Mouse (Mus musculus) olfactory bulb, adult 2 months (tissue): ENCODE results near the gene Ascl4. TPM values are rescaled to one million over a fixed set of nuclear protein-coding genes. Genes with fewer than 3 reads are reported as not detected.

ENCODE experiments used
- H3K27ac ChIP-seq: fragments of 200-500 bp; 2 replicates; pipeline ENCODE4 v1.5.1; 2012; ENCODE audit warnings: low read depth, low read length; ENCODE audit not compliant: insufficient read depth
- H3K4me1 ChIP-seq: fragments of 200-500 bp; 2 replicates; pipeline ENCODE4 v1.6.1; 2012; ENCODE audit warnings: low read length; ENCODE audit not compliant: control insufficient read depth, insufficient read depth
- H3K4me3 ChIP-seq: fragments of 200-500 bp; 2 replicates; pipeline ENCODE4 v1.5.1; 2012; ENCODE audit warnings: mild to moderate bottlenecking, low read depth, low read length, moderate library complexity; ENCODE audit not compliant: insufficient read depth
- CTCF ChIP-seq: fragments of 200-500 bp; IDR thresholded peaks from 2 replicates; pipeline ENCODE4 v1.5.1; 2012; ENCODE audit warnings: low read depth, mild to moderate bottlenecking, low read length, moderate library complexity; ENCODE audit not compliant: insufficient read depth
- POLR2A ChIP-seq: fragments of 200-500 bp; IDR thresholded peaks from 2 replicates; pipeline ENCODE4 v1.6.1; 2012; ENCODE audit warnings: mild to moderate bottlenecking, low read depth, low read length, moderate library complexity; ENCODE audit not compliant: insufficient read depth
- WGBS: fragments of 180-500 bp; shearing (Covaris S2); methylation state at CpG from one replicate; pipeline ENCODE4 v1.1.7; 2018; 5-methylcytosine and 5-hydroxymethylcytosine counted together
- polyA plus RNA-seq: library from polyadenylated mRNA; stranded (reverse); fragments of >200 nt; gene quantifications from 2 replicates; pipeline ENCODE4 v1.2.4, GENCODE M21; 2012; ENCODE audit warnings: low replicate concordance; ENCODE audit not compliant: missing spikeins, insufficient read depth, insufficient read length

Gene Ascl4
- polyA plus RNA-seq, 1 experiment = not detected

- no peak overlapping the region for H3K27ac ChIP-seq
- TF ChIP-seq CTCF = no peak
- no peak for TF ChIP-seq POLR2A
- H3K4me3 ChIP-seq = no peak overlapping the region
- no peaks in the 10 kb centered on the region for H3K4me1 ChIP-seq
- 14% methylated on average over 7 of the region's 7 CpGs for WGBS
Measured at GRCm38 (mm10) chr10:85968157-85968634, 40.7 kb downstream of the Ascl4 start.

- no peak overlapping the region for H3K4me3 ChIP-seq
- H3K27ac ChIP-seq = no peak overlapping the region
- 51% methylated on average over 2 of the region's 2 CpGs for whole genome bisulfite sequencing
- no peaks in the 10 kb centered on the region for H3K4me1 ChIP-seq
- TF ChIP-seq CTCF = no peak
- TF ChIP-seq POLR2A = no peak
Measured at GRCm38 (mm10) chr10:85968731-85969130, 41.2 kb downstream of the Ascl4 start.

GRCm38 (mm10) chr10:85969894-85970620, 42.6 kb downstream of the Ascl4 start:
- no peaks in the 10 kb centered on the region for H3K4me1 ChIP-seq
- WGBS = 64% methylated on average over 8 of the region's 8 CpGs
- TF ChIP-seq POLR2A (no peak), CTCF (no peak)
- H3K4me3 ChIP-seq = no peak overlapping the region
- H3K27ac ChIP-seq = no peak overlapping the region

- Histone ChIP-seq H3K4me1 (no peaks in the 10 kb centered on the region), H3K27ac (no peak overlapping the region), H3K4me3 (no peak overlapping the region)
- no peak for TF ChIP-seq POLR2A
- TF ChIP-seq CTCF = no peak
- 91% methylated on average over 9 of the region's 9 CpGs for WGBS
Measured at GRCm38 (mm10) chr10:85971826-85972225, 44.3 kb downstream of the Ascl4 start.

GRCm38 (mm10) chr10:85972915-85973314, 45.4 kb downstream of the Ascl4 start:
- Histone ChIP-seq H3K4me3 (no peak overlapping the region), H3K4me1 (no peaks in the 10 kb centered on the region), H3K27ac (no peak overlapping the region)
- TF ChIP-seq CTCF (no peak), POLR2A (no peak)
- 57% methylated on average over 4 of the region's 4 CpGs for WGBS

- 78% methylated on average over 6 of the region's 6 CpGs for whole genome bisulfite sequencing
- no peak overlapping the region for H3K27ac ChIP-seq
- no peaks in the 10 kb centered on the region for H3K4me1 ChIP-seq
- H3K4me3 ChIP-seq = no peak overlapping the region
- no peak for TF ChIP-seq CTCF
Measured at GRCm38 (mm10) chr10:85989412-85990115, 62.1 kb downstream of the Ascl4 start.

GRCm38 (mm10) chr10:85992412-85992811, 64.9 kb downstream of the Ascl4 start:
- Histone ChIP-seq H3K27ac (no peak overlapping the region), H3K4me3 (no peak overlapping the region), H3K4me1 (no peaks in the 10 kb centered on the region)
- TF ChIP-seq POLR2A (no peak), CTCF (no peak)
- 90% methylated on average over 4 of the region's 4 CpGs for WGBS

- no peak overlapping the region for H3K4me3 ChIP-seq
- TF ChIP-seq CTCF (no peak), POLR2A (no peak)
- 92% methylated on average over 9 of the region's 9 CpGs for WGBS
- no peaks in the 10 kb centered on the region for H3K4me1 ChIP-seq
- no peak overlapping the region for H3K27ac ChIP-seq
Measured at GRCm38 (mm10) chr10:85993836-85994235, 66.4 kb downstream of the Ascl4 start.

GRCm38 (mm10) chr10:85994543-85995104, 67.1 kb downstream of the Ascl4 start:
- TF ChIP-seq CTCF = no peak
- TF ChIP-seq POLR2A = no peak
- 92% methylated on average over 5 of the region's 5 CpGs for WGBS
- Histone ChIP-seq H3K4me1 (no peaks in the 10 kb centered on the region), H3K4me3 (no peak overlapping the region), H3K27ac (no peak overlapping the region)

Other genes with a start within 250 kb of the Ascl4 start
- gene Pwp1, start 98.2 kb upstream of the Ascl4 start, polyA plus RNA-seq = not detected in 2 replicates
- gene Prdm4, start 10.5 kb upstream of the Ascl4 start, polyA plus RNA-seq = not detected in 2 replicates
- not detected in 2 replicates for gene Rtcb, start 30.1 kb downstream of the Ascl4 start, polyA plus RNA-seq
- not detected in 2 replicates for gene Bpifc, start 84.2 kb downstream of the Ascl4 start, polyA plus RNA-seq
- gene Fbxo7, start 94.3 kb downstream of the Ascl4 start, polyA plus RNA-seq = not detected in 2 replicates